Mouse (Mus musculus) ES-Bruce4 (cell line): ENCODE data around the gene Uqcrc2.

Experiments
- CTCF ChIP-seq: IDR thresholded peaks from one replicate; pipeline ENCODE4 v1.8.1; 2011; ENCODE audit warnings: low read depth, low read length
- EP300 ChIP-seq: IDR thresholded peaks from 2 replicates; pipeline ENCODE4 v1.6.1; 2011; ENCODE audit warnings: low read depth, low read length; ENCODE audit not compliant: insufficient read depth

GRCm38 (mm10) chr7:120662079-120662478, 27.1 kb downstream of the Uqcrc2 start:
- TF ChIP-seq CTCF (no peak), EP300 (no peak)
